Mouse (Mus musculus) myocyte (in vitro differentiated cells): ENCODE measurements around the gene Syt2. TPM values are rescaled to one million over a fixed set of nuclear protein-coding genes. Genes with fewer than 3 reads are reported as not detected.

ENCODE experiments used
- H3K27me3 ChIP-seq: one replicate; pipeline ENCODE4 v1.6.1; 2011; ENCODE audit not compliant: control insufficient read depth, insufficient read depth, insufficient read length
- H3K36me3 ChIP-seq: one replicate; pipeline ENCODE4 v1.6.1; 2011; ENCODE audit not compliant: control insufficient read depth, insufficient read depth
- H3K4me2 ChIP-seq: one replicate; pipeline ENCODE4 v1.6.1; 2011; ENCODE audit warnings: low read depth, control low read depth
- H3K4me3 ChIP-seq: one replicate; pipeline ENCODE4 v1.5.1; 2011; ENCODE audit warnings: mild to moderate bottlenecking, control low read depth, moderate library complexity
- H3K79me2 ChIP-seq: one replicate; pipeline ENCODE4 v1.6.1; 2011; ENCODE audit not compliant: control insufficient read depth, insufficient read depth
- H3ac ChIP-seq: one replicate; pipeline ENCODE4 v1.6.1; 2011; ENCODE audit not compliant: control insufficient read depth, insufficient read length
- CEBPB ChIP-seq: IDR thresholded peaks from 2 replicates; pipeline ENCODE4 v1.6.1; 2011; ENCODE audit warnings: mild to moderate bottlenecking, moderate library complexity; ENCODE audit not compliant: poor library complexity, insufficient read depth, severe bottlenecking
- E2F4 ChIP-seq: IDR thresholded peaks from one replicate; pipeline ENCODE4 v1.6.1; 2011; ENCODE audit warnings: mild to moderate bottlenecking, control low read depth, moderate library complexity; ENCODE audit not compliant: insufficient read depth
- MAX ChIP-seq: IDR thresholded peaks from one replicate; pipeline ENCODE4 v1.6.1; 2011; ENCODE audit warnings: low read depth, mild to moderate bottlenecking, control low read depth
- MYOD1 ChIP-seq, 3 experiments: IDR thresholded peaks; one replicate each; pipeline ENCODE4 v1.6.1; 2011; ENCODE audit warnings: control low read depth in 2 of 3, low read depth in 2 of 3, mild to moderate bottlenecking in 2 of 3, moderate library complexity in 1 of 3; ENCODE audit not compliant: insufficient read length in 2 of 3, control insufficient read depth in 1 of 3
- MYOG ChIP-seq, 3 experiments: IDR thresholded peaks; one replicate each; pipeline ENCODE4 v1.6.1; 2011; ENCODE audit warnings: control low read depth in 2 of 3, low read depth in 2 of 3, mild to moderate bottlenecking in 2 of 3; ENCODE audit not compliant: insufficient read length in 2 of 3, control insufficient read depth in 1 of 3, insufficient read depth in 1 of 3
- POLR2A ChIP-seq: IDR thresholded peaks from one replicate; pipeline ENCODE4 v1.6.1; 2011; ENCODE audit warnings: low read depth, mild to moderate bottlenecking, control low read depth, moderate library complexity; ENCODE audit not compliant: insufficient read length
- POLR2AphosphoS2 ChIP-seq: IDR thresholded peaks from one replicate; pipeline ENCODE4 v1.6.1; 2011; ENCODE audit warnings: low read depth, control low read depth; ENCODE audit not compliant: insufficient read length
- REST ChIP-seq: IDR thresholded peaks from one replicate; pipeline ENCODE4 v1.6.1; 2011; ENCODE audit warnings: mild to moderate bottlenecking, control low read depth, moderate library complexity; ENCODE audit not compliant: insufficient read depth, insufficient read length
- SRF ChIP-seq: IDR thresholded peaks from one replicate; pipeline ENCODE4 v1.6.1; 2011; ENCODE audit warnings: low read depth; ENCODE audit not compliant: control insufficient read depth, insufficient read length
- TCF12 ChIP-seq: IDR thresholded peaks from one replicate; pipeline ENCODE4 v1.6.1; 2011; ENCODE audit warnings: mild to moderate bottlenecking, control low read depth; ENCODE audit not compliant: poor library complexity, insufficient read depth, severe bottlenecking
- TCF3 ChIP-seq: IDR thresholded peaks from one replicate; pipeline ENCODE4 v1.6.1; 2011; ENCODE audit warnings: low read depth, control low read depth; ENCODE audit not compliant: insufficient read length
- USF1 ChIP-seq: IDR thresholded peaks from one replicate; pipeline ENCODE4 v1.6.1; 2011; ENCODE audit warnings: low read depth, mild to moderate bottlenecking, control low read depth, moderate library complexity
- polyA plus RNA-seq: library from polyadenylated mRNA; unstranded; fragments of >200 nt; fragmentation: generic; extraction: Trizol; gene quantifications from one replicate; pipeline ENCODE4 v1.2.1, GENCODE M21; 2012; ENCODE audit warnings: missing spikeins

The Syt2 gene
- polyA plus RNA-seq, 1 experiment = 0.11 TPM

GRCm38 (mm10) chr1:134771353-134771752 lies 124.9 kb downstream of the Syt2 start:
- Histone ChIP-seq H3K79me2 (no peaks in the 10 kb centered on the region), H3K36me3 (no peaks in the 10 kb centered on the region), H3K27me3 (no peaks in the 10 kb centered on the region), H3K4me2 (no peak overlapping the region), H3ac (no peak overlapping the region), H3K4me3 (no peak overlapping the region)
- TF ChIP-seq TCF12 (no peak), USF1 (no peak), SRF (no peak), POLR2AphosphoS2 (no peak), POLR2A (no peak), TCF3 (no peak), E2F4 (no peak), CEBPB (no peak)

GRCm38 (mm10) chr1:134771999-134772398 lies 125.5 kb downstream of the Syt2 start:
- Histone ChIP-seq H3K79me2 (no peaks in the 10 kb centered on the region), H3ac (no peak overlapping the region), H3K4me3 (no peak overlapping the region), H3K27me3 (no peaks in the 10 kb centered on the region), H3K4me2 (no peak overlapping the region), H3K36me3 (no peaks in the 10 kb centered on the region)
- TF ChIP-seq TCF12 (no peak), SRF (no peak), MYOG (IDR thresholded peaks at IDR 0.05; ENCODE audit: control insufficient read depth in 1 of 3, insufficient read depth in 1 of 3, insufficient read length in 2 of 3, low read depth in 2 of 3) (no peak), MAX (no peak), POLR2AphosphoS2 (no peak), CEBPB (no peak), TCF3 (no peak), USF1 (no peak), POLR2A (no peak), REST (no peak), E2F4 (no peak), MYOD1 (IDR thresholded peaks at IDR 0.05; ENCODE audit: control insufficient read depth in 1 of 3, insufficient read length in 2 of 3, low read depth in 2 of 3) (no peak)

DNA sequence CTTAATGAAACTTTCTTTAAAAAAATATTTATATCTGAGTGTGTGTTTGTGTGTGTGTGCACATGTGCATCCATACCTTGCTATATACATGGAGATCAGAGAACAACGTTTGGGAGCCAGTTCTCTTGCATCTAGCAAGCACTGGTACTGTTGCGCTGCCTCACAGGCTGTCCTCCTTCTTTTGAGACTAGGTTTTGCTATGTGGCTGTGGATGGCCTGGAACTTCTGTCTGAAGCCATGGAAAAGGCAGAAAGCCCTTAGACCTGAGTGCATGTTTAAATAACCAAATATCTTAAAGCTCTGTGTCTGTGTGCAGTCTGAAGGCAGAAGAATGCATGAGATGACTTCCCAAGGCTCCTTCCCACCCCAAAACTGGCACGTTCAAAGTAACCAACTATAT lies 126.3 kb downstream of the Syt2 start:
- Histone ChIP-seq H3K27me3 (no peaks in the 10 kb centered on the region), H3ac (no peak overlapping the region), H3K4me3 (no peak overlapping the region), H3K79me2 (no peaks in the 10 kb centered on the region), H3K36me3 (no peaks in the 10 kb centered on the region), H3K4me2 (no peak overlapping the region)
- no peak for TF ChIP-seq MYOD1 (IDR thresholded peaks at IDR 0.05; ENCODE audit: control insufficient read depth in 1 of 3, insufficient read length in 2 of 3, low read depth in 2 of 3)

GRCm38 (mm10) chr1:134773256-134773655 lies 126.8 kb downstream of the Syt2 start:
- no peak for TF ChIP-seq TCF12
- no peak for TF ChIP-seq MYOD1 (IDR thresholded peaks at IDR 0.05; ENCODE audit: control insufficient read depth in 1 of 3, insufficient read length in 2 of 3, low read depth in 2 of 3)
- no peak for TF ChIP-seq USF1
- no peak for TF ChIP-seq CEBPB
- TF ChIP-seq TCF3 = no peak
- no peak for TF ChIP-seq POLR2A
- no peak for TF ChIP-seq MAX
- TF ChIP-seq SRF = no peak
- TF ChIP-seq REST = no peak
- TF ChIP-seq POLR2AphosphoS2 = no peak
- no peak for TF ChIP-seq MYOG (IDR thresholded peaks at IDR 0.05; ENCODE audit: control insufficient read depth in 1 of 3, insufficient read depth in 1 of 3, insufficient read length in 2 of 3, low read depth in 2 of 3)
- TF ChIP-seq E2F4 = no peak
- Histone ChIP-seq H3ac (no peak overlapping the region), H3K79me2 (no peaks in the 10 kb centered on the region), H3K36me3 (no peaks in the 10 kb centered on the region), H3K27me3 (no peaks in the 10 kb centered on the region), H3K4me3 (no peak overlapping the region), H3K4me2 (no peak overlapping the region)

GRCm38 (mm10) chr1:134774247-134774646 lies 127.8 kb downstream of the Syt2 start:
- Histone ChIP-seq H3K4me3 (no peak overlapping the region), H3K36me3 (no peaks in the 10 kb centered on the region), H3K79me2 (no peaks in the 10 kb centered on the region), H3K27me3 (no peaks in the 10 kb centered on the region), H3K4me2 (no peak overlapping the region), H3ac (no peak overlapping the region)
- no peak for TF ChIP-seq MYOD1 (IDR thresholded peaks at IDR 0.05; ENCODE audit: control insufficient read depth in 1 of 3, insufficient read length in 2 of 3, low read depth in 2 of 3)
- no peak for TF ChIP-seq MYOG (IDR thresholded peaks at IDR 0.05; ENCODE audit: control insufficient read depth in 1 of 3, insufficient read depth in 1 of 3, insufficient read length in 2 of 3, low read depth in 2 of 3)
- no peak for TF ChIP-seq USF1
- TF ChIP-seq E2F4 = no peak
- TF ChIP-seq TCF12 = no peak
- no peak for TF ChIP-seq POLR2A
- TF ChIP-seq MAX = no peak
- TF ChIP-seq TCF3 = no peak
- TF ChIP-seq CEBPB = no peak
- TF ChIP-seq SRF = no peak
- no peak for TF ChIP-seq REST
- no peak for TF ChIP-seq POLR2AphosphoS2
